Mouse (Mus musculus) WW6 (cell line): ENCODE results near the gene Rps9.
"Not testable (repeated sequence)": the region's sequence is repeated elsewhere in the genome, so short reads cannot be mapped to it uniquely, and the experiment has no call there.

Source experiments
- DNase-seq: peaks from one replicate; pipeline ENCODE4 v3.0.0-alpha.2; 2013; ENCODE audit warnings: low read depth, low spot score

The Rps9 gene

DNA sequence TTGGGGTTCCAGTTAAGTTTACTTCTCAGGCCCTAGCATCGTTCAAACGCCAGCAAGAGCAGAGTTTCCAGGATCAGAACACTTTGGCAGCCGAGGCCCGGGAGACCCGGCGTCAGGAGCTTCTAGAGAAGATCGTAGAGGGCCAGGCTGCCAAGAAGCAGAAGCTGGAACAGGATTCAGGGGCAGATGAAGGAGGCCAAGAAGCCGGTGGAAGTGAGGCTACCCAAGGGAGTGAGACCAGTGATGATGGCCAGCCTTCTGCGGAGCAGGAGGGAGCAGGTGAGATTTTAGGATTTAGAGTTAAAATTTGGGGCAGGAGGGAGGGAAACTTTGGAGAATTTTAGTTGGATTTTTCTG is 8.9 kb upstream of the Rps9 start:
- not testable (repeated sequence) for DNase-seq

DNA sequence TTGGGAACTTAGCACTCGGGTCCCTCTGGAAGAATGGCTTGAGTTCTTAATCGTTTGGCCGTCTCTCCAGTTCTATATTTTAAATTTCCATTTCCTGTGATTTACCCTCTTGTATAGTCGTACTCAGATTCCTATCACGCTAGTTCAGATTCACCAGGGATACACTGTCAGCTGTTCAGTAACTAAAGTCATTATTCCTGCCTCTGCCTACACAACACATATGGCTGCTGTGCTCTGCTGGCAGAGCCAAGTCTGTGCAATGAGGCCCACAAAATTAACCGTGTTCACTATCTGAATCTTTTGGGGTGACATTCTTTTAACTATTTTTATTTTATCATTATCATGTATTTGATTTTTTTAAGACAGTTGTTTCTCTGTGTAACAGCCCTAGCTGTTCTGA is 5.3 kb upstream of the Rps9 start:
- DNase-seq: no peak

DNA sequence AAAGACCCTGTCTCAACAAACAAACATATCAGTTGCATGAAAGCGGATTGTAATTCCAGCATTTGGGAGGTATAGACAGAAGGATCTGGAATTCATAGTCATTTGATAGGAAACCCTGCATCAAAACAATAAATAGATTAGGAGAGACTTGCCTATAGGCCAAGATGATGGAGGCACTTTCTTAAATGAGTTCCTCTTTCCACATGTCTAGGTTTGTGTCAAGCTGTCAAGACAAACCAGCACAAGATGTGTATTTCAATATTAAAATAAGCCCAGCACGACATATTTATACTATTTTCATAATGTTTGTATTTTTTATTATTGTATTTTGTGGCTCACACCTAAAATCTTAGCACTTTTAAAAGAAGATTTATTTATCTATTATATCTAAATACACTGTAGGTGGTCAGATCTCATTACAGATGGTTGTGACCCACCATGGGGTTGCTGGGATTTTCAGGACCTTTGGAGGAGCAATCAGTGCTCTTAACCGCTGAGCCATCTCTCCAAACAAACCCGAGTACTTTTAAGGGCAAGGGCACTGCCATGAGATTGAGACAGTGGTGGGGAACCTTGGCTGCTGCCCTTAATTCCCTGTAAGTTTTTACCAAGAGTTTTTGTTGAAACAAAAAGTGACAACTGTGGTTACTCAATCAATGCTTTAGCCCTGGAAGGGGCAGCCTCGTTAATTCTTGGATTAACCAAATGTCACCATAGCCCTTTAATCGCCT is 480 bp upstream of the Rps9 start:
- DNase-seq: no peak

DNA sequence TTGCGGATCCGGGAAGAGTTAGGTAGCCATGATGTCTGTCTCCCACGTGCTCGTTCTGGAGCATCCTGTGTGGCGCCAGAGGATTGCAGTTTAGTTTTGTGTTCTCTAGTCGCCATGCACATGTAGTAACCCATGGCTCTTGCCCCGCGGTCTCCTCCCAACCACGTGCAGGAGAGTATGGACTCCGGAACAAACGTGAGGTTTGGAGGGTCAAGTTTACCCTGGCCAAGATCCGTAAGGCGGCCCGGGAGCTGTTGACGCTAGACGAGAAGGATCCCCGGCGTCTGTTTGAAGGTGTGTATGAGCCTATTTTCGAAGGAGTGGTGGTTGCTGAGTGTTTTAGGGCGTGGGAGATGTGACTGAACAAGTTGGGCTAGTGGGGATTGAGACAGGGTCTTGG is 682 bp downstream of the Rps9 start:
- no peak for DNase-seq

DNA sequence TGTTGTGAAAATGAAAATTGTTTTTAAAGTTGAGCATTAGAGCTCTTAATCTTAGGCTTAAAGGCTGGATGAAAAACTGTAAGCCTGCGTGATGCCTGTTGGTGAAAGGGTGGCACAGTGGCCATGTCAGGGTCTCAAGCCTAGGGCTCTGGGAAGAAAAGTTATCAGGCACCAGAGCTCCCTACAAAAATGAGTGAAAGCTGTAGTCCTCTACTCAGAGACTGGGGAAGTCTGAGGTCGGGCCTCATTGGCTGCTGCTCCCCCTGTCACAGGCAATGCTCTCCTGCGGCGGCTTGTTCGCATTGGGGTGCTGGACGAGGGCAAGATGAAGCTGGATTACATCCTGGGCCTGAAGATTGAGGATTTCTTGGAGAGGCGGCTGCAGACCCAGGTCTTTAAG is 1.7 kb downstream of the Rps9 start:
- not testable (repeated sequence) for DNase-seq

DNA sequence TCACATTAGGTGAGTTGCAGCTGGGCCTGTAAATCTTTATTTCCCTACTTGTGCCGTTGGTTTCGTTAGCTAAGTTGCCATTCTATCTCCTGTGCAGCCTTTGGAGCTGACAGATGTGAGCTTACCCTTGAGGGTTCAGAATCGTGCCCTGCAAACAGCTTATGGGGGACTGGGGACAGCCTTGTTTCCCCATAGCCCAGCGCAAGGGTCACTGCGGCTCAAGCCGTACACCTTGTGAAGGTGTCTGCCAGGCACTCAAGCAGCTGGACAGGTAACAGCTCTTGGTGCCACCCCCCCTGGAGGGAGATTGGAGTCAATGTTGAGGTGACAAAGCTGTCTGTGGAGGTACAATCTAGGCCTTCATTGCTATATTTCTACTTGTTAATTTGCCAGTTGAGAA is 2.1 kb downstream of the Rps9 start:
- no peak for DNase-seq

DNA sequence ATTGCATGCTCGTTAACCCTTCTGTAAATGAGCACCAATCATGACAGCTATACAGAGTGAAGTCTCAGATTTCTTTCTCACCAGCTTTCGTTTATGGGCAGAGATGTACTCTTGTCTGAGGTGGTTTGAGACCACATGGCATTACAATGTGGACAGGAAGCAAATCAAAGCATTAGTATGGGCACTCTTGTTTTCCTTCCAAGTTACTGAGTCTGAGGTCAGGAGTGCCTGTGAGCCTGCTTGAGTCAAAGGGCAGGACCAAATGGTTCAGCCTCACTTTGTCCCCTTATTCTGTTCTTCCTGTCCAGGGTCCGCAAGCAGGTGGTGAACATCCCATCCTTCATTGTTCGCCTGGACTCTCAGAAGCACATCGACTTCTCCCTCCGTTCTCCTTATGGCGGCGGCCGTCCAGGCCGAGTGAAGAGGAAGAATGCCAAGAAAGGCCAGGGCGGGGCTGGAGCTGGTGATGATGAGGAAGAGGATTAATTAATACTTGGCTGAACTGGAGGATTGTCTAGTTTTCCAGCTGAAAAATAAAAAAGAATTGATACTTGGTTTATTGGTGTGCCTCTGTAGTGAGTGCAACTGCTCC is 2.6 kb downstream of the Rps9 start:
- no peak for DNase-seq

DNA sequence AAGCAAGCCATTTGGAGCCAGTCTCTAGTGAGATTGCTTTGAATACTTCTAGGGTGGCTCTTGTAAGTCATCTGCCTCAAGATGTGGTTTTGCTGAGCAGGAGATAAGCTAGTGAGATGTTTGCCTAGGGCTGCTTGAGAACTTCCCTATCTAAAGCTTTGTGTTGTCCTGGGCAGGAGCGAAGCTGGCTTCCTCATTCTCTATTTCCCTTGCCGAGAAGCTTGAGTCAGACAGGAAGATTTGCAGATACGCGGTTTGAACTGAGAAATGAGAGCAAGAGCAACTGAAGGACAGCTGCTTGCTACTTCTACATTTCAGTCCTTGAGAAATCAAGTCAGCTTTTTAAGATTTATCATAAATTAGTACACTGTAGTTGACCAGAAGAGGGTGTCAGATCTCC is 3.2 kb downstream of the Rps9 start:
- no peak for DNase-seq

DNA sequence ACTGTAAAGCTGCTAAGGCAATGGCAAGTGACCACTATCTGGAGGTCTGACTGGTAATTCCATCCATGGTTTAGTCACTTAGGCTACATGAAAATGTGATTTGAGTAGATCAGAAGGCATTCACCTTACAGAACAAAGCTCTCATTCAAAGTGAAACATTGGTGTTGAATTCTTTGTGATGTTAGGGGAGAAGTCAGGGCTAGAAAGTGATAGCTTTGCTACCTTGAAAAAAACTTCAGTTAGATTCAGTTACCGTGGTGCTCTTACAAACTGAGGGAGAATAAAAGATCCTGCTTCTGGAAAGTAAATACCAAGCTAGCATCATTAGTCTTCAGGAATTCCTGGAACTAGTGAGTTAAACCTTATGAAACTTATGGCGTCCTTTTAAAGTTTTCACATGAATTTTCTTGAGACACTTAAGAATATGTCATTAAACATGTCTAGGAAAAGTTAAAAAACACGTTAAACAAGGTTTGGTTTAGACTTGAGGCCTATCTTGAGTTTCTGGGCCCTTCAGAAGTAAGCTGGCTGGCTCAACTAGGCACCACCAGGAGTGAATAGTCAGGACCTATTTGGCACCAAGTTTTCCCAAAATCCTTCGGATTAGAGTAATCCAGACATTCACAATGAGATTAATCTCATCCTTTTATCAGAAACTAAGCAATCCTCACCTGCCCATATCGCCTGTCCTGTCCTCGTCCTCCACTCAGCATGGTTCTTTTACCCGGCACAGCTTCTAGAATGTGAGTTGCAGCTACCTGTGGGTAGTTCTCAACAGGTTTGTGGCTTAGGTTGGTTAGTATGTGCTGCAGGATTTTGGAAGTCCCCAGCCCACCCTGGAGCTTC is 4.0 kb downstream of the Rps9 start:
- no peak for DNase-seq

DNA sequence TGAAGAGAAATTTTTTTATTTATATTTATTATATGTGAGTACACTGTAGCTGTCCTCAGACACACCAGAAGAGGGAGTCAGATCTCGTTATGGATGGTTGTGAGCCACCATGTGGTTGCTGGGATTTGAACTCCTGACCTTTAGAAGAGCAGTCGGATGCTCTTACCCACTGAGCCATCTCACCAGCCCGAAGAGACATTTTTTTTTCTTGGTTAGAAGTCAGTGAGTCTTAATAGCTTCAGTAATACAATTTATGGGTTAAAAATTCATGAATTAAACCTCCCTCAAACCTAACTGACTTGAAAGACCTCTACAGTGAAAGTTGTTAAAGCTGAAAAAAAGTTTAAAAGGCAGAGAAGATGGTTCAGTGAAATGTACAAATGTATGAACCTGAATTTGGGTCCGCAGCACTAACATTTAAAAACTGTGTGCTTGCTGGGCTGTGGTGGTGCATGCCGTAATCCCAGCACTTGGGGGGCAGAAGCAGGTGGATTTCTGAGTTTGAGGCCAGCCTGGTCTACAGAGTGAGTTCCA is 4.7 kb downstream of the Rps9 start:
- not testable (repeated sequence) for DNase-seq

DNA sequence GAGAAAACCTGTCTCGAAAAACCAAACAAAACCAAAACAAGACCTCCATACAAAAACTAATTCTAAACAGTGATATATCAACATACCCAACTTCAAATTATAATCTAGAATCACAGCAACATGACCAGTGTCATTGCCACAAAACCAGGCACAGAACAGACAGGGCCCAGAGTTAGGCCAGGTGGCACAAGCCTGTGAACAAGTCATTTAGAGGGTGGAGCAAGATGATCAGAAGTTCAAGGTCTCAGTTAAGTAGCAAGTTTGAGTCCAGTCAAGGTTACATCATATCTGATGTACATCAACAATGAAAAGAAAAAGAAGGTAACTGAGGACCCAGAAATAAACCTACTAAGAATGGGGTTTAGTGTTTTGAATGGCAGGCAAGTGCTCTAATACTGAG is 5.2 kb downstream of the Rps9 start:
- DNase-seq: no peak

DNA sequence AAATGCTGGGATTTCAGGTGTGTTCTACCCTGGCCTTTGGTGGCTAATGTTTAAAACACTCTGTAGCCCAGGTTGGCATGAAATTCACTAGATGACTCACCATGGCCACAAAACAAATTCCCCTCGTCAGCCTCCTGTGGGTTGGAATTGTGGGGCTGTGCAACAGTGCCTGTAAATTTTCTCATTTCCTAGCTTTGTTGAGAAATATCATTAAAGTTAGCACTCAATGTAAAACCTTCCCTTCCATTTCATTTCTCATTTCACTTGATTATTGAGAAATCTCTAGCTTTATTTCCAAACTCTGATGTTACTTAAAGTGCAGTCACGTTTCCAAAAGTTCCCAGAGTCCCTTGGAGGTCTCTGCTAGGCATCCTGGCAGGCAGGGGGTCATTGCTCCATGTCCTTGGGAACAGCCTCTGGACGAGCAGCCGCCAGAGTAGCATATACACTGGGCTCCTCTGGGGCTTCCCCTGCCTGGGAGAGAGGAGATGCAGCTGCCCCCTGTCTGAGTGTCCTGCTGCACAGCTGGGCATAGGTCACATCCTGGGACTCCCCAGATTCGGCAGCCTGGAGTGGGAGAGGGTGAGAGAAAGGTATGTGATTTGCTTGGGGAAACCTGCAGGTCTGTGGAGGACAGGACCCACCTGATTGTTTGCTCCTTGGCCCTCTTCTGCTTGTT is 8.6 kb downstream of the Rps9 start:
- DNase-seq: no peak

DNA sequence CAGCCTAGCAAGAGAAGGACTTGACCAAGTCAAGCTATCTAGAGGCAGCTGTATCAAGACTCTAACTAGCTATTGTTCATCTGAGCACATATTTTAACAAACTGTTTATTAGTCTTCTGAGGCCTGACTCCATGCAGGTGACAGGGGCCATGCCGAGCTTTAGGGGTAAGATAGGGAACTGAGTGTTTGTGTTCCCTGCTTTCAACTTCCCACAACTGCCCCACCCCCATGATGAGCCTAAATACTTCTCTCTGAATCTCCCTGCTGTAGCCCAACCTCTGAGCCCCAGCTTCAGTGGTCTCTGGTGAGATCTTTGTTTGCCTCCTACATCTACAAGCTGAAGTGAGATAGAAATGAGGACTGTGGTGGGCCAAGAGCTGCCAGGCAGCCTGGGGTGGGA is 11.5 kb downstream of the Rps9 start:
- DNase-seq: no peak

DNA sequence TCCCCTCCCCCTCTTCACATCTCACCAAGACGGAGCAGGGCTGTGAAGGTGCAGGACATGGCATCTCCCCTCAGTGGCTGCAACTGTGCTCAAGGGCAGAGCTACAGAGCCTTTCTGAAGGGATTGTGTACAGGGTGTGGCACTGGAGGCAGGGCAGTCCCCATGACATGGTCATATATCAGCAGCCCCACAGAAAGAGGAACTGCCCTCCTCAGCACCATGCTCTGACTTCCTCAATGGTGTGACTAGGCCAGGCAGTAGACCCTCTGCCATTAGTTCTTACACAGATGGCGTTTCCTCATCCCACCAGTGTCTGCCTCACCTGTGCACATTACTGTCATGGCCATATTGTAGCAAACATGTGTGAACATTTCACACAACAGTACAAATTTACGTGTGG is 16.5 kb downstream of the Rps9 start, which contains the start of gene Pirb:
Gene Pirb (minus strand): TSS at position 124 of the 400 bp plus-strand sequence.
- not testable (repeated sequence) for DNase-seq

DNA sequence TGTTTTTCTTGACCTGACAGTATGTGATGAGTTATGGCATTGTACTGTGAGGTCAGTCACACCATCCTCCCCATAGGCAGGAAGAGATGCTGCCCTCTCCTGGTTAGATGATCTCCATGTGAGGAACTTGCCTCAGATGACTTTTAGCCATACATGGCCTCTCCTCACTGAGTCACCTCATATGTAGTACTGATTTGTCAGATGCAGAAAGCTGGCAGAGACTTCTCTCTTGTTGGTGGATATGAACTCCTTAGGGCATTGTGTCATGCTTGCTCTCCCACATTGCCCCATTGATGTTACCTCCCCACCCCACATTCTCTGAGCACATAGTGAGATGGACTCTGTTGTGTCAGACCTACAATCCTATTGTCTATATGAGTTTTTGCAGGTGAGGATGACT is 21.7 kb downstream of the Rps9 start:
- not testable (repeated sequence) for DNase-seq

DNA sequence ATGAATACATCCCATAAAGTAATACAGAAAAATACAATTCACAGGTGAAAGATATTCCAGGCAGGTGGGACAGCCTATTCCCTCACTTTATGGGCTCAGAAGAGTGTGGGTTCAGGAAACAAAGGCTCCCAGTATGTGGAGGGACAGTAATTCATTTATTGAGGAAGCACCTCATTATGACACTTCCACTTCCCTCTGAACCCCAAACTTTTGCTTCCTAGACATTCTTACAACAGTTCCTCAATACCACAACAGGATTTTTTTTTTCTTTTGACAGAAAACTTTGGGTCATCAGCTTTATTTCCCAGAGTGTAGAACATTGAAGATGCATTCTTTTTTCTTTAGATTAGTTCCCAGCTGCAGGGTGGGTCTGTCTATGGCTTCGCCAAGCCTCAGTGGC is 28.9 kb downstream of the Rps9 start:
- DNase-seq: not testable (repeated sequence)
